Mouse (Mus musculus): ENCODE data around the gene Mrps16.

GRCm38 (mm10) chr14:20368271-20368670 is 25.2 kb downstream of the Mrps16 start:
- no peak for TF ChIP-seq CTCF (conservative IDR thresholded peaks at IDR 0.05; ENCODE audit: insufficient read depth, insufficient read length, low read depth, low read length)
- TF ChIP-seq POLR2A (IDR thresholded peaks at IDR 0.05; ENCODE audit: low read depth, low read length) = no peak
